Mouse (Mus musculus) embryonic fibroblast, embryonic 13.5 days (primary cell): ENCODE results near the gene Pianp.

Source experiments
- CTCF ChIP-seq: IDR thresholded peaks from 2 replicates; pipeline ENCODE4 v1.5.1; 2011; ENCODE audit warnings: mild to moderate bottlenecking, control low read depth, low read length, moderate library complexity, borderline replicate concordance; ENCODE audit not compliant: insufficient read depth
- POLR2A ChIP-seq: IDR thresholded peaks from 2 replicates; pipeline ENCODE4 v1.6.1; 2011; ENCODE audit warnings: low read depth, mild to moderate bottlenecking, control low read depth, low read length, moderate library complexity

GRCm38 (mm10) chr6:124965088-124965719 is 31.3 kb upstream of the Pianp start, which contains the start of gene Cops7a:
- TF ChIP-seq CTCF (no peak), POLR2A (peak; percentile 75)
